Mouse (Mus musculus) lung, adult 2 months (tissue): Measurements from ENCODE around the gene Gm10447.

Source experiments
- CTCF ChIP-seq: fragments of 200-500 bp; IDR thresholded peaks from 2 replicates; pipeline ENCODE4 v1.5.1; 2011; ENCODE audit warnings: mild to moderate bottlenecking, low read length, control low read depth; ENCODE audit not compliant: insufficient read depth
- POLR2A ChIP-seq: fragments of 200-500 bp; IDR thresholded peaks from 2 replicates; pipeline ENCODE4 v1.6.1; 2011; ENCODE audit warnings: low read depth, mild to moderate bottlenecking, control low read depth, low read length, borderline replicate concordance; ENCODE audit errors: extremely low read depth

DNA sequence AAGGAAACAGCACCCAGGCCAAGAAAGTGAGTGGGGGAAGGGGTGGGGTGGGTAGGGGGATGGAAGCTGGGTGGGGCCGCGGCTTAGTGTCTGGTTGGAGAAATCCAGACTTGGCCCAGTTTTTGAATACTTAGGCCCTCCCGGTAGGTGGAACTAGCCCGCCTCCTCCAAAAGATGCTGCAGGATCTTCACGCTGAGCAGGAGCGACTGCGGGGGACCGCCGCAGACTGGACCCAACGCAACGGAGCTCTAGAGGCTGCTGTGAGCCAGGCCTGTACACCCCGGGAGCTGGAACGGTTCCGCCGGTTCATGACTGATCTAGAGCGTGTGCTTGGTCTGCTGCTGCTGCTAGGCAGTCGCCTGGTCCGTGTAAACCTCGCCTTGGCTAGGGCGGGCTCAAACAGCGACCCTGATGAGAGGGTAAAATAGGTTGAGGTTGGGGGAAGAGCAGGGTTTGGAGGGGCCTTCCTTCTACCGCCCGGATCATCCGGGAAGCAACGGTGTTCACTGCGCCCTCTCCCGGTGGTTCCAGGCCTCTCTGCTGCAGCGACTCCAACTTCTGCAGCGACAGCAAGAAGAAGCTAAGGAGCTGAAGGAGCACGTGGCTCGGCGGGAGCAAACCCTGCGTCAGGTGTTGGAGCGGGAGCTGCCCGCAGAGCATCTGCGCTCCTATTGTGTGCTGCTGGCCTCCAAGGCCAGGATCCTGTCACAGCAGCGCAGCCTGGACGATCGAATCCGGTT lies 9.5 kb upstream of the Gm10447 start:
- peak; percentile 70 for TF ChIP-seq CTCF
- no peak for TF ChIP-seq POLR2A
